Mouse (Mus musculus): ENCODE data around the gene Pdlim1.

DNA sequence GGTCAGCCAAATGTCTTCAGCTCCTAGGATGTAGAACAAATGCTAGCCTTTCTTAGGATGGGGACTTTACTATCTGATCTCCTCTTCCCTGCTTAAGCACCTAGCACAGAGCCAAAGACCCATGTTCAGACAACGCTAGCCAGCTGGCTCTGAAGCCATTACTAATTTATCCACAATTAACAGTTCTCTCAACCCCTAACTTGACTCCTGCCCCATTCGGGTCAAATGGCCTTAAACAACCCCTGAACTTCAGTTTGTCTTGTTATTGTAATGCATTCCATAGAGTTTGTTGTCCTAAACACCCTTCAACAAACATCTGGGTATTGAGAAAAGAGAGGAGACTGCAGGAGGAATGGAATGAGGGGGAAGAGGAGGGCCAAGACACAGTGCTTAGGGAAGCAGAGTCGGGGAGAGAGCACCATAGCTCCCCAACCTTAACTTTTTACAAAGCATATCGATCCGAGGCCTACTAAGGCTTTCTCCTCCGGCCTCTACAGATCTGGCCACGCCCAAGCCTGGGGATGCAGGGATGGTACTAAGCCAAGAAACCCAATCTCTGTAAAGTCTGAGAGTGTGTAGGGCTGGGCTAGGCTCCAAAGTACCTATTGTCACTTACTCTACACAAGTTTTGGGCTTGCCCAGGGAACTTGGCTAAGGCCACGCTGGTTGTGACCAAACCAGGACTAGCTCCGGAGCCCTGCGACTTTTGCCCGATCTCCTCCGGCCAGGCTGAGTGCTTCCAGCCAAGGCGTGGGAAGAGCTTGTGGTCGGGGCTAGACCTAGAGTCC lies 4.0 kb upstream of the Pdlim1 start:
- TF ChIP-seq GATA1 (IDR thresholded peaks at IDR 0.05; ENCODE audit: borderline replicate concordance, low read length), result no peak
- TF ChIP-seq FLI1 (IDR thresholded peaks at IDR 0.05; ENCODE audit: low read length), result no peak
